Mouse (Mus musculus) embryonic fibroblast, embryonic 13.5 days (primary cell): Measurements from ENCODE around the gene Pla2g2d. TPM values are rescaled to one million over a fixed set of nuclear protein-coding genes. Genes with fewer than 3 reads are reported as not detected.

Source experiments
- H3K27ac ChIP-seq: 2 replicates; pipeline ENCODE4 v1.5.1; 2012; ENCODE audit warnings: low read length, control low read depth, inconsistent platforms; ENCODE audit not compliant: insufficient read depth
- H3K4me1 ChIP-seq: 2 replicates; pipeline ENCODE4 v1.6.1; 2011; ENCODE audit warnings: low read length; ENCODE audit not compliant: control insufficient read depth, insufficient read depth
- H3K4me3 ChIP-seq: 2 replicates; pipeline ENCODE4 v1.5.1; 2011; ENCODE audit warnings: mild to moderate bottlenecking, control low read depth, low read length; ENCODE audit not compliant: insufficient read depth
- CTCF ChIP-seq: IDR thresholded peaks from 2 replicates; pipeline ENCODE4 v1.5.1; 2011; ENCODE audit warnings: mild to moderate bottlenecking, control low read depth, low read length, moderate library complexity, borderline replicate concordance; ENCODE audit not compliant: insufficient read depth
- POLR2A ChIP-seq: IDR thresholded peaks from 2 replicates; pipeline ENCODE4 v1.6.1; 2011; ENCODE audit warnings: low read depth, mild to moderate bottlenecking, control low read depth, low read length, moderate library complexity
- polyA plus RNA-seq: library from polyadenylated mRNA; stranded (reverse); fragments of >200 nt; gene quantifications from 2 replicates; pipeline ENCODE4 v1.2.4, GENCODE M21; 2011; ENCODE audit warnings: low read depth; ENCODE audit not compliant: missing spikeins, insufficient read length

Gene Pla2g2d
- polyA plus RNA-seq, 1 experiment: not detected

GRCm38 (mm10) chr4:138777417-138778407, 2.2 kb downstream of the Pla2g2d start:
- H3K27ac ChIP-seq: no peak overlapping the region
- 0 out of 2 replicates have a peak, but pooled peaks cover 2% of the 10 kb centered on the region for H3K4me1 ChIP-seq
- TF ChIP-seq POLR2A (no peak), CTCF (no peak)
- no peak overlapping the region for H3K4me3 ChIP-seq

- H3K27ac ChIP-seq: no peak overlapping the region
- 0 out of 2 replicates have a peak, but pooled peaks cover 2% of the 10 kb centered on the region for H3K4me1 ChIP-seq
- TF ChIP-seq CTCF (no peak), POLR2A (no peak)
- no peak overlapping the region for H3K4me3 ChIP-seq
These were observed 4.8 kb downstream of the Pla2g2d start for GRCm38 (mm10) chr4:138780300-138780699.

GRCm38 (mm10) chr4:138782098-138782497, 6.6 kb downstream of the Pla2g2d start:
- H3K4me1 ChIP-seq: 0 out of 2 replicates have a peak, but pooled peaks cover 2% of the 10 kb centered on the region
- H3K4me3 ChIP-seq: no peak overlapping the region
- no peak overlapping the region for H3K27ac ChIP-seq
- TF ChIP-seq POLR2A (no peak), CTCF (no peak)

GRCm38 (mm10) chr4:138785721-138786120, 10.2 kb downstream of the Pla2g2d start:
- no peaks in the 10 kb centered on the region for H3K4me1 ChIP-seq
- no peak overlapping the region for H3K4me3 ChIP-seq
- no peak for TF ChIP-seq POLR2A
- no peak for TF ChIP-seq CTCF
- H3K27ac ChIP-seq: no peak overlapping the region

GRCm38 (mm10) chr4:138786141-138786540, 10.6 kb downstream of the Pla2g2d start:
- no peak overlapping the region for H3K4me3 ChIP-seq
- no peak overlapping the region for H3K27ac ChIP-seq
- no peaks in the 10 kb centered on the region for H3K4me1 ChIP-seq
- no peak for TF ChIP-seq POLR2A

- TF ChIP-seq POLR2A: no peak
- 0 out of 2 replicates have a peak, but pooled peaks cover 5% of the 10 kb centered on the region for H3K4me1 ChIP-seq
- H3K4me3 ChIP-seq: no peak overlapping the region
- no peak overlapping the region for H3K27ac ChIP-seq
These were observed 12.8 kb downstream of the Pla2g2d start for GRCm38 (mm10) chr4:138788381-138788780.

GRCm38 (mm10) chr4:138791452-138791851, 15.9 kb downstream of the Pla2g2d start:
- Histone ChIP-seq H3K27ac (no peak overlapping the region), H3K4me3 (no peak overlapping the region), H3K4me1 (0 out of 2 replicates have a peak, but pooled peaks cover 5% of the 10 kb centered on the region)
- TF ChIP-seq CTCF (no peak), POLR2A (no peak)

- Histone ChIP-seq H3K4me3 (no peak overlapping the region), H3K4me1 (0 out of 2 replicates have a peak, but pooled peaks cover 5% of the 10 kb centered on the region), H3K27ac (no peak overlapping the region)
- no peak for TF ChIP-seq CTCF
- no peak for TF ChIP-seq POLR2A
These were observed 17.1 kb downstream of the Pla2g2d start for GRCm38 (mm10) chr4:138792599-138792998.

GRCm38 (mm10) chr4:138793276-138793675, 17.7 kb downstream of the Pla2g2d start:
- Histone ChIP-seq H3K4me3 (no peak overlapping the region), H3K27ac (no peak overlapping the region), H3K4me1 (0 out of 2 replicates have a peak, but pooled peaks cover 5% of the 10 kb centered on the region)
- TF ChIP-seq CTCF (no peak), POLR2A (no peak)

GRCm38 (mm10) chr4:138794344-138794743, 18.8 kb downstream of the Pla2g2d start:
- Histone ChIP-seq H3K27ac (no peak overlapping the region), H3K4me1 (0 out of 2 replicates have a peak, but pooled peaks cover 5% of the 10 kb centered on the region), H3K4me3 (no peak overlapping the region)
- TF ChIP-seq POLR2A: no peak
- TF ChIP-seq CTCF: no peak
